Mouse (Mus musculus) liver, embryonic 11.5 days (tissue): ENCODE measurements around the gene Misp. TPM values are rescaled to one million over a fixed set of nuclear protein-coding genes. Genes with fewer than 3 reads are reported as not detected.
A peak's percentile ranks its signal among the peaks of the same experiment; 100 is the strongest.

Experiments used
- ATAC-seq: fragments of 200-750 bp; cut with Nextera tagmentation; replicated peaks from 2 replicates; pipeline ENCODE4 v1.8.0; 2017; ENCODE audit warnings: moderate number of reproducible peaks, mild to moderate bottlenecking, moderate TSS enrichment, moderate library complexity; ENCODE audit not compliant: low FRiP score
- DNase-seq: peaks from one replicate; pipeline ENCODE4 v3.0.0-alpha.2; 2017; ENCODE audit warnings: low spot score
- H3K27ac ChIP-seq: fragments of 300-500 bp; sonication (generic); 2 replicates; pipeline ENCODE4 v1.5.1; 2014; ENCODE audit warnings: mild to moderate bottlenecking, low read depth, low read length, control low read depth
- H3K27me3 ChIP-seq: fragments of 300-500 bp; sonication (generic); replicated peaks from 2 replicates; pipeline ENCODE4 v1.6.1; 2014; ENCODE audit warnings: low read length, mixed read lengths; ENCODE audit not compliant: control insufficient read depth, insufficient read depth
- H3K36me3 ChIP-seq: fragments of 300-500 bp; sonication (generic); 2 replicates; pipeline ENCODE4 v1.6.1; 2014; ENCODE audit warnings: mild to moderate bottlenecking, low read length, moderate library complexity, mixed read lengths; ENCODE audit not compliant: control insufficient read depth, insufficient read depth
- H3K4me1 ChIP-seq: fragments of 300-500 bp; sonication (generic); replicated peaks from 2 replicates; pipeline ENCODE4 v1.6.1; 2014; ENCODE audit warnings: low read length, mixed read lengths; ENCODE audit not compliant: control insufficient read depth, insufficient read depth
- H3K4me2 ChIP-seq: fragments of 300-500 bp; sonication (generic); 2 replicates; pipeline ENCODE4 v1.6.1; 2014; ENCODE audit warnings: mild to moderate bottlenecking, control low read depth, moderate library complexity
- H3K4me3 ChIP-seq: fragments of 300-500 bp; sonication (generic); 2 replicates; pipeline ENCODE4 v1.5.1; 2014; ENCODE audit warnings: low read depth, low read length, control low read depth
- H3K9ac ChIP-seq: fragments of 300-500 bp; sonication (generic); 2 replicates; pipeline ENCODE4 v1.6.1; 2014; ENCODE audit warnings: low read depth, low read length, control low read depth
- H3K9me3 ChIP-seq: fragments of 300-500 bp; sonication (generic); 2 replicates; pipeline ENCODE4 v1.6.1; 2016; ENCODE audit warnings: low read length, inconsistent platforms, mixed read lengths; ENCODE audit not compliant: control insufficient read depth
- WGBS: fragments of 180-500 bp; shearing (Covaris S2); extraction: QIAGEN DNeasy Blood & Tissue Kit; methylation state at CpG from one replicate; pipeline ENCODE4 v1.1.7; 2014; 5-methylcytosine and 5-hydroxymethylcytosine counted together
- polyA plus RNA-seq: library from polyadenylated mRNA; unstranded; fragments of >200 nt; fragmentation: Nextera tagmentation; extraction: Ambion mirVana; gene quantifications from 2 replicates; pipeline ENCODE4 v1.2.1, GENCODE M21; 2014

Gene Misp
- polyA plus RNA-seq: 0.69 and 1.5 TPM in 2 replicates

DNA sequence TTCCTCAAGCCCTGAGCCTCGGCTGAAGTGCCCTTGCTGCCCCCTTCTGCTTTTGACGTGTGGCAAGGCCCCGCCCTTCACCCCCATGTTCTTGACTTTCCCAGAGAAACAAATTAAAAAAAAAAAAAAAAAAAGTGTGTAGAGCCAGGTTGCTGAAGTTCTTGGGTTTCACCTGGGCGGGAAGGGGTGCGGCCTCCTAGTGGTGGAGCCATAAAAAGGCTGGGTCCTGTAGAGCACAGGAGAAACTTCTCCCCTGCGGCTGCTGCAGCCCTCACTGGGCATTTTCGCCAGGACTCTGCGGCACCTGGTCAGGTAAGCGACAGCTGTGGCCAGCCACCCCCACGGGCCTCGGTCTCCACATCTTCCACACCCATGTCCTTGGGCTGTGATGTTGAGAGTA is at the start of gene Misp:
Gene Misp, plus strand, starts transcription at position 208 of the 400 bp plus-strand sequence.
- 63% methylated on average over 11 of the region's 11 CpGs for WGBS
- no peak within 1 kb of the TSS for H3K9ac ChIP-seq
- H3K36me3 ChIP-seq: no peaks in the 10 kb centered on the region
- no peaks in the 10 kb centered on the region for H3K9me3 ChIP-seq
- DNase-seq (no peak), ATAC-seq (no peak)
- H3K27me3 ChIP-seq: no peaks in the 10 kb centered on the region
- no peak within 1 kb of the TSS for H3K4me2 ChIP-seq
- H3K4me1 ChIP-seq: peaks cover 14% of the 10 kb centered on the region; the same call in 1 of the 2 replicates
- H3K27ac ChIP-seq: no peak within 1 kb of the TSS
- no peak within 1 kb of the TSS for H3K4me3 ChIP-seq

DNA sequence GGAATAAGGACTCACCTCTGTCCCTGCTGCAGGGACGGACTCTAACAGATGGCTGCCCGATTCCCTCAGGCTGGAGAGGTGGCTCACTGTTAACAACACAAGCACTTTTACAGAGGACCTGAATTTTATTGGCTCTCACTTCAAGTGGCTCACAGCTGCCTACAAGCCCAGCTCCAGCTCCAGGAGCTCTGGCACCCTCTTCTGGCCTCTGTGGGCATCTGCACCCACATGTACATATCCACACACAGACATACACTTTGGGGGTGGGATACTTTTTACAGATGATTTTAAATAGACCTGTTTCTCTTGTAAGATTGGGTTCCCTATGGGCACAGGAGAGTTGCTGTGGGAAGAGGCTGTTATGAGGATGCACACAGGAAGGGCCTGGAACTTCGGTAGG is 48.5 kb upstream of the Misp start:
- Histone ChIP-seq H3K9ac (no peak overlapping the region), H3K4me2 (no peak overlapping the region), H3K27ac (no peak overlapping the region), H3K27me3 (peaks cover 14% of the 10 kb centered on the region), H3K4me1 (peaks cover 14% of the 10 kb centered on the region), H3K9me3 (peaks cover 2% of the 10 kb centered on the region; the same call in 1 of the 2 replicates), H3K36me3 (no peaks in the 10 kb centered on the region), H3K4me3 (no peak overlapping the region)
- no peak for ATAC-seq
- DNase-seq: no peak
- WGBS: 93% methylated on average over 3 of the region's 3 CpGs

DNA sequence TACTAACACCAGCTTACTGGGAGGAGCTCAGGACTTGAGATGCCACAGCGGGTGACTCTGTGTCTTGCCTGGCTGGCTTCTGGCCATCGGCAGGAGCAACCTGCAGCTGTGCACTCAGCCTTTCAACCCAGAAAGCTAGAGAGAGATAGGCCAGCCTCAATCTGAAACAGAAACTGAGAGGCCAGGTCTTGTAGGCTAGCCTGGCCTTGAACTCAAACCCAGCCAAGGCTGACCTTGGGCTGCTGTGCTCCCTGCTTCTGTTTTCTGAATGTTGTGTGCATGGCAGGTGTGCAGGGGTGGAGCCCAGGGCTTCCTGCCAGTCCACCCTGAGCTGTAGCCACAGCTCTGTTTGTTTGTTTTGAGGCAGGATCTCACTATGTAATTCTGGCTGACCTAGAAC is 47.6 kb upstream of the Misp start:
- 93% methylated on average over 2 of the region's 2 CpGs for WGBS
- peaks cover 2% of the 10 kb centered on the region; the same call in 1 of the 2 replicates for H3K9me3 ChIP-seq
- H3K4me2 ChIP-seq: no peak overlapping the region
- H3K4me1 ChIP-seq: peaks cover 14% of the 10 kb centered on the region
- H3K27ac ChIP-seq: no peak overlapping the region
- no peak overlapping the region for H3K9ac ChIP-seq
- H3K4me3 ChIP-seq: no peak overlapping the region
- H3K27me3 ChIP-seq: peaks cover 23% of the 10 kb centered on the region
- H3K36me3 ChIP-seq: no peaks in the 10 kb centered on the region
- DNase-seq (no peak), ATAC-seq (no peak)

DNA sequence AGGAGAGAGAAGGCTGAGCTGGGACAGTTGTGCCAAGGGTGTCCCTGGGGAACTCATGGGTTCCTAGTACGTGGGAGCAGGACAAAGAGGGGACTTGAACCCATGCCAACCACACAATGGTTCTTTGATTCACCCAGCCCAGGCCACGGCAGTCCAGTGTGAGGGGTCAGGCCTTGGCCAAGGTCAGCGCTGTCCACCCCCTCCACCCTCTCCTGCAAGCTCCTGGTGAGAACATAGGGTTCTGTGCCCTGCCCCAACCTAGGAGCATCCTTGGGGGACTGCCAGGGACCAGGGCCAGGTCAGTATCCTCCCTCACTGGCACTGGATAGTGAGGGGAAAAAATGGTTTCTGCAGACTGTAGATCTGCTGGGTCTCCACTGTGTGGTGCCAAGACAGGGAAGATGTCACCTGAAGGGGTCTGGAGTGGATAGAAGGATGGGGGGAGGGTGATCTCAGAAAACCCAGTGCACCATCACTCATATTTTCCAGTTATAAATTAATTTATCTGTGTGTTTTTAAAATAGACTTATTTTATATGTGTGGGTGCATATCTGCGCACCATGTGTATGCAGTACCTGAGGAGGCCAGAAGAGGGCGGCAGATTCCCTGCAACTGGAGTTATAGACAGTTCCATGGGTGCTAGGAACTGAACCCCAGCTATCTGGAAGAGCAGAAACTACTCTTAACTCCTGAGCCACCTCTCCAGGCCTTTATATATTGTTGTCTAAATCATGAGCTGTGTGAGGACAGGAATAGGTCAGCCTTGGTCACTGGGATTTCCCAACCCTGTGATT is 46.1 kb upstream of the Misp start:
- no peak for DNase-seq

DNA sequence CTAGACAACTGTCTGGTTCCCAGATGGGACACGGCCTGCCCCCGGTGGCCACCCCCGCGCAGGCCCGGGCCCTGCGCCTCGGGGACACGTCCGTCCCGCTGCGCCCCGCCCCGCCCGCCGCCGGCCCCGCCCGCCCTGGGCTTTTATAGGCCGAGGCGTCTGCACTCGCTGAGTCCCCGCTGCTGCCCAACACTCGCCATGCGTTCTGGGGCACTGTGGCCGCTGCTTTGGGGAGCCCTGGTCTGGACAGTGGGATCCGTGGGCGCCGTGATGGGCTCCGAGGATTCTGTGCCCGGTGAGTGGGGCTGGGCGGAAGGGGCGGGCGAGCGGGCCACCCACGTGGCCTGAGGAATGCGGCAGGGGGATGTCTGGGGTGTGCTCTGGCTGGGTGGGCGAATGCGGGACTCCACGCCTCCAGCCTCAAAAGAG is 43.7 kb upstream of the Misp start, which contains the start of gene Fstl3:
Gene Fstl3, plus strand, starts transcription at position 170 of the 429 bp plus-strand sequence.
- Histone ChIP-seq H3K9me3 (peaks cover 2% of the 10 kb centered on the region; the same call in 1 of the 2 replicates), H3K36me3 (no peaks in the 10 kb centered on the region), H3K4me2 (peak within 1 kb of the TSS; percentile 73), H3K4me1 (peaks cover 20% of the 10 kb centered on the region), H3K9ac (peak within 1 kb of the TSS; percentile 55), H3K27me3 (peaks cover 41% of the 10 kb centered on the region), H3K27ac (no peak within 1 kb of the TSS), H3K4me3 (peak within 1 kb of the TSS; percentile 51)
- WGBS: 3% methylated on average over 39 of the region's 39 CpGs
- DNase-seq: no peak
- no peak for ATAC-seq

More for the DNA sequence above, 46.1 kb upstream of the Misp start:
- peaks cover 2% of the 10 kb centered on the region; the same call in 1 of the 2 replicates for H3K9me3 ChIP-seq
- H3K36me3 ChIP-seq: no peaks in the 10 kb centered on the region
- no peak overlapping the region for H3K9ac ChIP-seq
- WGBS: 72% methylated on average over 5 of the region's 5 CpGs
- no peak for ATAC-seq
- peaks cover 13% of the 10 kb centered on the region for H3K4me1 ChIP-seq
- H3K4me2 ChIP-seq: no peak overlapping the region
- no peak overlapping the region for H3K27ac ChIP-seq
- H3K27me3 ChIP-seq: peaks cover 37% of the 10 kb centered on the region
- H3K4me3 ChIP-seq: no peak overlapping the region

DNA sequence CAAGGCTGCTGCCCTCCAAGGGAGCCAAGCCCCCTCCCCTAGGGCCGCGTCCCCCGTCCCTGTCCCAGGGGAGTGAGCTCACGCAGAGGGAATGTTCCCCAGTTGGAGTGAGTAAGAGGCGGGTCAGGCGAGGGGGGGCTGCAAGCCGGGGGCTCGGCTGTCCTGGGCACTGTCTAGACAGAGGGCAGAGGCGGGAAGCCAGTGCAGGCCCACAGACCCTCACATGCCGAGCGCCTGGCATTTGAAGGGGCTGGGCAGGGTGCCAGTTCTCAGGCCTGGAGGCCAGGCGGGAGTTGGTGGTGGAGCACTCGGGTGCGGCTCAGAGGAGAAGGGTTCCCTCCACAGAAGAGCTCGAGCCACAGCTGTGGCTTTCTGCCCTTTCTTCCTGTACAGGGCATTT is 42.8 kb upstream of the Misp start:
- Histone ChIP-seq H3K9ac (no peak overlapping the region; the same call in 1 of the 2 replicates), H3K27ac (no peak overlapping the region), H3K27me3 (peaks cover 41% of the 10 kb centered on the region), H3K9me3 (0 out of 2 replicates have a peak, but pooled peaks cover 2% of the 10 kb centered on the region), H3K4me2 (no peak overlapping the region; the same call in 1 of the 2 replicates), H3K4me1 (peaks cover 20% of the 10 kb centered on the region), H3K36me3 (no peaks in the 10 kb centered on the region), H3K4me3 (peak overlapping the region; percentile 19; the same call in 1 of the 2 replicates)
- ATAC-seq (no peak), DNase-seq (no peak)
- WGBS: 25% methylated on average over 15 of the region's 15 CpGs

DNA sequence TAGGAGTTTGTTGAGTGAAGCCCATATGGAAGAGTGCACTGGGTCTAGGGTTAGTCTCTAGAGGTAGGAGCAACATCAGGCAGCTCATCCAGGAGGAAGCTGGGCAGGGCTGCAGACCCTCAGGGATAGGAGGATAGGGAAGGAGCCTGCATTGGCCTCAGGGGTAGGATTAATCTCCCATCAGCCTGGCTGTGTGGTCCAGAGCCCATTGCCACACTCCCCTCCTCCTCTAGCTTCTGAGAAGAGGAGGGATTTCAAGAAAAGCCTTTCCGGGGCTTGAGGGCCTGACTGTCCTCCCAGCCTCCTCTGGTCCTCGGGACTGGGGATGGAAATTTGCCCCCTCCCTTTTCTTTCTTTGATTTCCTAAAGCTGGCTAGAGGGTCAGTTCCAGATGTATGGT is 41.6 kb upstream of the Misp start:
- Histone ChIP-seq H3K36me3 (no peaks in the 10 kb centered on the region), H3K4me2 (no peak overlapping the region; the same call in 1 of the 2 replicates), H3K4me1 (peaks cover 20% of the 10 kb centered on the region), H3K27ac (no peak overlapping the region), H3K9ac (no peak overlapping the region), H3K27me3 (peaks cover 42% of the 10 kb centered on the region), H3K4me3 (no peak overlapping the region), H3K9me3 (0 out of 2 replicates have a peak, but pooled peaks cover 2% of the 10 kb centered on the region)
- DNase-seq (no peak), ATAC-seq (no peak)
- WGBS: 32% methylated on average over 2 of the region's 2 CpGs

DNA sequence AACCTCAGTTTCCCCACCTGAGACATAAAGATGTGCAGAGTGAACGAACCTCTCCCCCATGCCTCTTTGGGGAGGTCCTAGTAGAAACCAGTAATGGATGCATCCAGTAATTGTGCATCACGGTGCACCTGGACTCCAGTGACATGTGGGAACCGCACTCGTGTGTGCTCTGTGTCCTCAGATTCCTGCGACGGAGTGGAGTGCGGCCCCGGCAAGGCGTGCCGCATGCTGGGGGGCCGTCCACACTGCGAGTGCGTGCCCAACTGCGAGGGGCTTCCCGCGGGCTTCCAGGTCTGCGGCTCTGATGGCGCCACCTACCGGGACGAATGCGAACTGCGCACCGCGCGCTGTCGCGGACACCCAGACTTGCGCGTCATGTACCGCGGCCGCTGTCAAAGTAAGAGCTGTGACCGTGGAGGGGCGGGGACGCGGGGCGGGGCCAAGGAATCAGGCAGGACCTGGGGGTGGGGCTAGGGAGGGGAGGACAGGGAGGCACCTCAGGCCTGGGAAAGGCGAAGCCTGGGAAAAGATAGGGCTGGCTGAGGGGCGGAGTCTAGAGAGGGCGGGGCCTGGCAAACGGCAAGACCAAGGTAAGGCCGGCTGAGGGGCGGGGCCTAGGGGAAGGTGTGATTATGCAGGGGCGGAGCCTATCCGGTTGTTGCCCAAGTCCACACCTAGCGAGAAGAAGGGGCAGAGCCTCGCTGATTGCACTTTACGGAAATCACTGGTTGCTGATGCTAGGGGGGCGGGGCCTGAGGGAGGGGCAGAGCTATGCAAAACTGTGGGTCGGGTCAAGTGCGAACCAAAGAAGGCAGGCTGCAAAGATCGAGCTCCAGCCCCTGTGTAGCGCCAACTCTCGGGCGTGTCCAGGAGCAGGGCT is 40.8 kb upstream of the Misp start:
- 2% methylated on average over 54 of the region's 55 CpGs for WGBS
- ATAC-seq (peak; percentile 88), DNase-seq (peak; percentile 98)
- Histone ChIP-seq H3K9me3 (no peaks in the 10 kb centered on the region), H3K4me3 (peak overlapping the region; percentile 46), H3K4me1 (peaks cover 20% of the 10 kb centered on the region), H3K4me2 (peak overlapping the region; percentile 85), H3K9ac (no peak overlapping the region), H3K27me3 (peaks cover 49% of the 10 kb centered on the region), H3K27ac (no peak overlapping the region), H3K36me3 (no peaks in the 10 kb centered on the region)
